ENCODE assay signal across 8 mouse cellular contexts in the genomic region with DNA sequence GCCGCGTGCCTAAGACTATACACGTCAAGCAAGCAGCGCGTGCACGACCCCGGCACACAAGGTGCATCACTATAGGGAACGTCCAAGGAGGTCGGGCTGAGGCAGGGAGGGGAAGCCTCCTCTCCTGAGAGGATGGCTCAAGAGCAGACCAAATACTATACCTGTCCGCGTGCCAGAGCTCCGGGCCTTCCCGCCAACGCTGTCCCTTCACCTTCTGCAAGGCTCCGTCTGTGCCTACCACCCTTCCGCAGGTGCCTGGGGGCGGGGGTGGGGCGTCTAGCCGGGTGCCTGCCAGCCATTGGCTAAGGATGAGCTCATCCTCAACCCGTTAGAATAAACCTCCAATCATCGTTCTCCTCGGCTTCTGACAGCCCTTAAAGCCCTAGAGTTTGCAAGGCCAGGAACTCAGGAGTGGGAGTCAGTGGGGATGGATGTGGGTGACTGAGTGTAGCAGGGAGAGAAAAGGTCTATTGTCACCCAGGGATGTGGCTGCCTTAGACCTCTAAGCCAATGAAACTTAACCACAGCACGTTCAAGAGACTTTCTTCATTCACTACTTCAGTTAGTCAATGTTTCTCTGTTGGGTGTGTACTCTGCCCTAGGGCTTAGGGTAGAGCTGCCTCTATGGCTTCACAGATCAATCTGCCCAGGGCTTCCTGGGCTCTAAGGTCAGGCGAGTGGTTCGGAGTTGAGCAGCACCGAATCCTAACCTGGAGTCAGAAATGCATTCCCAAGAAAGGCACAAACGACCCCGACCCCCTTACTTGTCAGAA. TPM values are rescaled to one million over a fixed set of nuclear protein-coding genes. Genes with fewer than 3 reads are reported as not detected.
DNase-seq lines count a peak whose midpoint lies in the region; ATAC-seq lines count a peak whose summit lies in the region.

A gene (minus strand): TSS at position 263 of the 773 bp plus-strand sequence.

- 13% methylated on average over 28 of the region's 28 CpGs for WGBS in forebrain, embryonic 16.5 days
- WGBS in intestine, embryonic 14.5 days, result 14% methylated on average over 28 of the region's 28 CpGs

- peak within 1 kb of the TSS; percentile 59 for H3K4me3 ChIP-seq in forebrain, embryonic 16.5 days (replicated peaks; ENCODE audit: low read length)
- H3K4me3 ChIP-seq in intestine, embryonic 14.5 days (ENCODE audit: low read depth, low read length), result peak within 1 kb of the TSS; percentile 12

- no peaks in the 10 kb centered on the region for H3K9me3 ChIP-seq in forebrain, embryonic 16.5 days (ENCODE audit: control insufficient read depth, low read length)
- H3K9me3 ChIP-seq in intestine, embryonic 14.5 days (ENCODE audit: control insufficient read depth, low read length), result no peaks in the 10 kb centered on the region

- peak; percentile 87 for DNase-seq in MN1 (ENCODE audit: low spot score)
- peak; percentile 88 to 92 for DNase-seq in cerebellum, adult 18-20 months
- DNase-seq in intestine, embryonic 14.5 days (ENCODE audit: low spot score), result peak; percentile 69
- DNase-seq in left cerebral cortex, postnatal 14 days (ENCODE audit: low spot score in 2 of 2), result peak; percentile 80 to 82
- peak; percentile 80 for DNase-seq in right cerebral cortex, postnatal 4 days
- DNase-seq in urinary bladder, postnatal 36 days (ENCODE audit: low spot score in 2 of 2), result no peak

- ATAC-seq in forebrain, embryonic 16.5 days, result peak; percentile 98
- ATAC-seq in intestine, embryonic 14.5 days (replicated peaks; ENCODE audit: low FRiP score, low TSS enrichment, low read depth), result peak; percentile 84
- ATAC-seq in megakaryocyte-erythroid progenitor cell, adult 5-6 weeks (replicated peaks; ENCODE audit: low FRiP score, low TSS enrichment, poor library complexity, severe bottlenecking), result peak; percentile 93

- peak within 1 kb of the TSS; percentile 80 for H3K9ac ChIP-seq in forebrain, embryonic 16.5 days (replicated peaks; ENCODE audit: low read depth, low read length)
- H3K9ac ChIP-seq in intestine, embryonic 14.5 days (ENCODE audit: low read length), result no peak within 1 kb of the TSS

- H3K4me1 ChIP-seq in forebrain, embryonic 16.5 days (replicated peaks; ENCODE audit: control insufficient read depth, insufficient read depth, low read length), result peaks cover 13% of the 10 kb centered on the region
- H3K4me1 ChIP-seq in intestine, embryonic 14.5 days (replicated peaks; ENCODE audit: control insufficient read depth, insufficient read depth, low read length), result 0 out of 2 replicates have a peak, but pooled peaks cover 11% of the 10 kb centered on the region

- H3K36me3 ChIP-seq in forebrain, embryonic 16.5 days (ENCODE audit: control insufficient read depth, insufficient read depth), result no peaks in the 10 kb centered on the region
- no peaks in the 10 kb centered on the region for H3K36me3 ChIP-seq in intestine, embryonic 14.5 days (ENCODE audit: control insufficient read depth, insufficient read depth, low read length)

- no peaks in the 10 kb centered on the region for H3K27me3 ChIP-seq in forebrain, embryonic 16.5 days (replicated peaks; ENCODE audit: control insufficient read depth, insufficient read depth, low read length)
- H3K27me3 ChIP-seq in intestine, embryonic 14.5 days (replicated peaks; ENCODE audit: control insufficient read depth, insufficient read depth, low read length), result peaks cover 17% of the 10 kb centered on the region; the same call in 1 of the 2 replicates

- H3K27ac ChIP-seq in forebrain, embryonic 16.5 days (ENCODE audit: low read length), result no peak within 1 kb of the TSS; the same call in 1 of the 2 replicates
- H3K27ac ChIP-seq in intestine, embryonic 14.5 days (ENCODE audit: low read depth), result no peak within 1 kb of the TSS

- H3K4me2 ChIP-seq in forebrain, embryonic 16.5 days (ENCODE audit: low read length), result peak within 1 kb of the TSS; percentile 62
- H3K4me2 ChIP-seq in intestine, embryonic 14.5 days (ENCODE audit: low read length), result peak within 1 kb of the TSS; percentile 39

- intact Hi-C loops in left cerebral cortex, postnatal 14 days (cut with DNase I), result no loop called here

RNA-seq across cellular contexts. Expression of the gene that starts here (rescaled TPM):
- 23.7 and 30.8 TPM in 2 replicates for polyA plus RNA-seq in forebrain, embryonic 16.5 days (2015; fragmentation: Nextera tagmentation; extraction: Ambion mirVana)
- polyA plus RNA-seq in intestine, embryonic 14.5 days (2014; fragmentation: Nextera tagmentation; extraction: Ambion mirVana), result 2.9 TPM in 2 replicates
- 10 to 100 TPM; 37.9 to 41.1 TPM for total RNA-seq in left cerebral cortex, postnatal 14 days (2021)
- total RNA-seq in megakaryocyte-erythroid progenitor cell, adult 5-6 weeks (2014; fragmentation: Nextera tagmentation), result 0.35 TPM in 1 of 2 replicates, not detected in the other
- total RNA-seq in megakaryocyte-erythroid progenitor cell, adult 5-6 weeks (2017), result not detected in 2 replicates

Comparison
In these comparisons a context has a peak if more than half of its experiments do, and no peak if none do; other contexts are left out.
1. RNA of the gene that starts here (total RNA-seq): 37.9 to 41.1 TPM in left cerebral cortex, postnatal 14 days; 0.35 TPM in megakaryocyte-erythroid progenitor cell, adult 5-6 weeks; every median in the first group is over 10 times any median in the second.
2. Peak in ATAC-seq in megakaryocyte-erythroid progenitor cell, adult 5-6 weeks; RNA of the gene not detected or under 1 TPM.
3. DNase-seq: peak in MN1 (single experiment), cerebellum, adult 18-20 months (2 of 2), intestine, embryonic 14.5 days (single experiment), left cerebral cortex, postnatal 14 days (2 of 2) and right cerebral cortex, postnatal 4 days (single experiment); none in urinary bladder, postnatal 36 days (0 of 2).
4. Peak in every context shown above with its lines, with median percentiles within 50 percentile points of each other: ATAC-seq.